Mouse (Mus musculus): ENCODE measurements at regions not wholly inside any gene's neighbourhood (a gene's known extent, or its start where the extent isn't known, plus 50 kb on each side); places are given as distances from the start of the nearest gene placed in this dataset.

- DNase-seq (ENCODE audit: low read depth, low spot score): no peak
- no peak overlapping the region for H3K9ac ChIP-seq (ENCODE audit: control insufficient read depth, low read depth, low read length, poor library complexity, severe bottlenecking)
- no peaks in the 10 kb centered on the region for H3K4me1 ChIP-seq (ENCODE audit: control insufficient read depth in 1 of 2, insufficient read depth in 2 of 2, low read length in 2 of 2)
- no peaks in the 10 kb centered on the region for H3K36me3 ChIP-seq (ENCODE audit: control insufficient read depth in 1 of 2, insufficient read depth in 2 of 2, low read length in 2 of 2)
- H3K27me3 ChIP-seq (ENCODE audit: control insufficient read depth in 1 of 2, insufficient read depth in 2 of 2, low read length in 2 of 2): no peaks in the 10 kb centered on the region
- H3K9me3 ChIP-seq (replicated peaks; ENCODE audit: insufficient read depth, low read length): no peaks in the 10 kb centered on the region
- H3K79me2 ChIP-seq (ENCODE audit: control insufficient read depth, insufficient read depth, low read length, poor library complexity): no peaks in the 10 kb centered on the region
- TF ChIP-seq ELF1 (IDR thresholded peaks at IDR 0.05; ENCODE audit: low read depth, low read length): no peak
- no peak for TF ChIP-seq JUND (IDR thresholded peaks at IDR 0.05; ENCODE audit: low read depth, low read length)
- no peak for TF ChIP-seq MYC (IDR thresholded peaks at IDR 0.05; ENCODE audit: low read depth, low read length)
- no peak for TF ChIP-seq CTCF (IDR thresholded peaks at IDR 0.05 in 2 of 3, conservative IDR thresholded peaks at IDR 0.05 in 1 of 3; ENCODE audit: control insufficient read depth in 1 of 3, insufficient read depth in 1 of 3, low read depth in 2 of 3, low read length in 3 of 3, poor library complexity in 1 of 3, severe bottlenecking in 1 of 3)
- no peak for TF ChIP-seq SIN3A (IDR thresholded peaks at IDR 0.05; ENCODE audit: low read length)
- TF ChIP-seq RCOR1 (IDR thresholded peaks at IDR 0.05; ENCODE audit: low read depth, low read length): no peak
- no peak for TF ChIP-seq MAX (IDR thresholded peaks at IDR 0.05; ENCODE audit: low read length)
- TF ChIP-seq TAL1 (IDR thresholded peaks at IDR 0.05; ENCODE audit: low read length): no peak
- TF ChIP-seq EP300 (IDR thresholded peaks at IDR 0.05; ENCODE audit: low read depth in 1 of 2, low read length in 2 of 2): no peak
- no peak for TF ChIP-seq SMC3 (IDR thresholded peaks at IDR 0.05; ENCODE audit: low read depth, low read length)
- no peak for TF ChIP-seq BHLHE40 (IDR thresholded peaks at IDR 0.05; ENCODE audit: borderline replicate concordance, low read depth, low read length)
- TF ChIP-seq RAD21 (IDR thresholded peaks at IDR 0.05; ENCODE audit: low read depth, low read length): no peak
- TF ChIP-seq TBP (IDR thresholded peaks at IDR 0.05; ENCODE audit: low read depth, low read length): no peak
- TF ChIP-seq E2F4 (IDR thresholded peaks at IDR 0.05; ENCODE audit: borderline replicate concordance, low read depth, low read length): no peak
- TF ChIP-seq CHD1 (IDR thresholded peaks at IDR 0.05; ENCODE audit: low read depth, low read length): no peak
- TF ChIP-seq KAT2A (conservative IDR thresholded peaks at IDR 0.05; ENCODE audit: low read depth, low read length): no peak
- no peak for TF ChIP-seq POLR2AphosphoS2 (IDR thresholded peaks at IDR 0.05; ENCODE audit: low read length)
- TF ChIP-seq HCFC1 (IDR thresholded peaks at IDR 0.05; ENCODE audit: low read depth, low read length): no peak
- no peak overlapping the region for H3K27ac ChIP-seq (ENCODE audit: control insufficient read depth, low read depth, low read length)
- H3K4me3 ChIP-seq (ENCODE audit: control insufficient read depth in 1 of 2, insufficient read depth in 1 of 2, low read depth in 2 of 2, low read length in 2 of 2): no peak overlapping the region
Measured at GRCm38 (mm10) chr3:147443691-147443960, 591.5 kb downstream of the Ttll7 start.

GRCm38 (mm10) chr3:147444005-147444763, 592.0 kb downstream of the Ttll7 start:
- Histone ChIP-seq H3K36me3 (ENCODE audit: control insufficient read depth in 1 of 2, insufficient read depth in 2 of 2, low read length in 2 of 2) (no peaks in the 10 kb centered on the region), H3K9me3 (replicated peaks; ENCODE audit: insufficient read depth, low read length) (no peaks in the 10 kb centered on the region), H3K27ac (ENCODE audit: control insufficient read depth, low read depth, low read length) (no peak overlapping the region), H3K4me3 (ENCODE audit: control insufficient read depth in 1 of 2, insufficient read depth in 1 of 2, low read depth in 2 of 2, low read length in 2 of 2) (no peak overlapping the region), H3K27me3 (ENCODE audit: control insufficient read depth in 1 of 2, insufficient read depth in 2 of 2, low read length in 2 of 2) (no peaks in the 10 kb centered on the region), H3K79me2 (ENCODE audit: control insufficient read depth, insufficient read depth, low read length, poor library complexity) (no peaks in the 10 kb centered on the region), H3K4me1 (ENCODE audit: control insufficient read depth in 1 of 2, insufficient read depth in 2 of 2, low read length in 2 of 2) (no peaks in the 10 kb centered on the region), H3K9ac (ENCODE audit: control insufficient read depth, low read depth, low read length, poor library complexity, severe bottlenecking) (no peak overlapping the region)
- TF ChIP-seq E2F4 (IDR thresholded peaks at IDR 0.05; ENCODE audit: borderline replicate concordance, low read depth, low read length) (no peak), ZMIZ1 (IDR thresholded peaks at IDR 0.05; ENCODE audit: low read depth, low read length) (no peak), KAT2A (conservative IDR thresholded peaks at IDR 0.05; ENCODE audit: low read depth, low read length) (no peak), POLR2AphosphoS5 (IDR thresholded peaks at IDR 0.05; ENCODE audit: borderline replicate concordance, low read depth, low read length) (no peak), GABPA (IDR thresholded peaks at IDR 0.05; ENCODE audit: low read depth, low read length) (no peak), MYB (IDR thresholded peaks at IDR 0.05; ENCODE audit: low read depth, low read length) (no peak), ELF1 (IDR thresholded peaks at IDR 0.05; ENCODE audit: low read depth, low read length) (no peak), JUND (IDR thresholded peaks at IDR 0.05; ENCODE audit: low read depth, low read length) (no peak), ZNF384 (IDR thresholded peaks at IDR 0.05; ENCODE audit: low read depth, low read length) (no peak), NRF1 (IDR thresholded peaks at IDR 0.05; ENCODE audit: insufficient read depth, low read depth, low read length, poor library complexity, severe bottlenecking) (no peak), CHD1 (IDR thresholded peaks at IDR 0.05; ENCODE audit: low read depth, low read length) (no peak), EP300 (IDR thresholded peaks at IDR 0.05; ENCODE audit: low read depth in 1 of 2, low read length in 2 of 2) (no peak), ZC3H11A (IDR thresholded peaks at IDR 0.05; ENCODE audit: low read depth, low read length) (no peak), GATA1 (IDR thresholded peaks at IDR 0.05; ENCODE audit: low read depth, low read length) (no peak), RAD21 (IDR thresholded peaks at IDR 0.05; ENCODE audit: low read depth, low read length) (no peak), TAL1 (IDR thresholded peaks at IDR 0.05; ENCODE audit: low read length) (no peak), NELFE (IDR thresholded peaks at IDR 0.05; ENCODE audit: low read depth, low read length) (no peak), USF1 (IDR thresholded peaks at IDR 0.05; ENCODE audit: low read depth, low read length) (no peak), SMC3 (IDR thresholded peaks at IDR 0.05; ENCODE audit: low read depth, low read length) (no peak)
- DNase-seq (ENCODE audit: low read depth, low spot score): no peak

Measured in MEL (cell line).